Mouse (Mus musculus) lung, adult 2 months (tissue): Measurements from ENCODE around the gene Pou2f1. TPM values are rescaled to one million over a fixed set of nuclear protein-coding genes. Genes with fewer than 3 reads are reported as not detected.

ENCODE experiments used
- DNase-seq: peaks from one replicate; pipeline ENCODE4 v3.0.0; 2022
- H3K4me1 ChIP-seq: fragments of 200-500 bp; 2 replicates; pipeline ENCODE4 v1.6.1; 2011; ENCODE audit warnings: low read length; ENCODE audit not compliant: control insufficient read depth, insufficient read depth
- H3K4me3 ChIP-seq: fragments of 200-500 bp; replicated peaks from 2 replicates; pipeline ENCODE3; 2011; ENCODE audit warnings: low read depth, mild to moderate bottlenecking, control low read depth, low read length; ENCODE audit errors: extremely low read depth
- CTCF ChIP-seq: fragments of 200-500 bp; IDR thresholded peaks from 2 replicates; pipeline ENCODE4 v1.5.1; 2011; ENCODE audit warnings: mild to moderate bottlenecking, low read length, control low read depth; ENCODE audit not compliant: insufficient read depth
- POLR2A ChIP-seq: fragments of 200-500 bp; IDR thresholded peaks from 2 replicates; pipeline ENCODE4 v1.6.1; 2011; ENCODE audit warnings: low read depth, mild to moderate bottlenecking, control low read depth, low read length, borderline replicate concordance; ENCODE audit errors: extremely low read depth
- WGBS: fragments of 180-500 bp; shearing (Covaris S2); methylation state at CpG from one replicate; pipeline ENCODE4 v1.1.7; 2018; 5-methylcytosine and 5-hydroxymethylcytosine counted together
- polyA plus RNA-seq: library from polyadenylated mRNA; depleted of rRNA; stranded (reverse); fragments of >200 nt; gene quantifications from 2 replicates; pipeline ENCODE4 v1.2.3, GENCODE M21; 2012

The Pou2f1 gene
- polyA plus RNA-seq, 1 experiment = 13.7 TPM

DNA sequence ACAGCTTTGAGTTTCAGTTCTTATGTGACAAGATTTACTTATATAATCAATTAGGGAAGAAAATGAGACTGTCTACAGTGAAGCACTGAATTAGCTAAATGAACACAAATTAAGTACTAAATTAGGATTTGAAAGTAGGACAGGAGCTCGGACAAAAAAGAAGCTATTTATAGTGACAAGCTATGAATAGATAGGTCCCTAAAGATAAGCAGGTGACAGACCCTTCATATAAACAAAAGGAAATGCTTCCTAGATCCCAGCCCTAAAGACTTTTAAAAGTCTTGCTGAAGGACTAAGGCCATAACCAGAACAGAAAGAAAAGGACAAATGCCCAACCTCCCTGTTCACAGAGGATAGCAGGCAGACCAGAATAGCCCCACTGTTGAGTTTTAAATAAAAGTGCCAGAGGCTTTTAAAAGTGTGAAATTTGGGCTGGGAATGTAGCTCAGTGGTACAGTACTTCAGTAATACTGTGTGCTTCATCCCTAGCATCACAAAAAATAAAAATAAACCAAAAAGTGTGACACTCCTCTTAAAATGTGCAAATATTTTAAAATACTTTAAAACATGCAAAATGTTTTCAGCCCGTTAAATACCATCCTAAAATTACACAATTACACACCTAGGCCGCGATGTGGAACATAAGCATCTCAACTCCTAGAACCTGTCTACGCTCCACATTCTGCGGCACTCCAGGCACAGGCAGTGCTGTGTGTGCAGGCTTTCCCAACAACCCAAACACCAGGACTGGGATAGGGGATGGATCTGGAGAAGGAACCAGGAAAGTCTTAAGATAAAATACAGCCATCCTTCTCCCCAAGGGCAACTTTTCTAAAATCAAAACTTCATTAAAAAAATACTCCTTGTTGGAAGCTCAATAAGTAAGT, 9.0 kb downstream of the Pou2f1 start:
- DNase-seq = no peak
- H3K4me3 ChIP-seq = no peak overlapping the region
- TF ChIP-seq CTCF (no peak), POLR2A (no peak)
- H3K4me1 ChIP-seq = no peaks in the 10 kb centered on the region; the same call in 1 of the 2 replicates
- 74% methylated on average over 6 of the region's 6 CpGs for WGBS

DNA sequence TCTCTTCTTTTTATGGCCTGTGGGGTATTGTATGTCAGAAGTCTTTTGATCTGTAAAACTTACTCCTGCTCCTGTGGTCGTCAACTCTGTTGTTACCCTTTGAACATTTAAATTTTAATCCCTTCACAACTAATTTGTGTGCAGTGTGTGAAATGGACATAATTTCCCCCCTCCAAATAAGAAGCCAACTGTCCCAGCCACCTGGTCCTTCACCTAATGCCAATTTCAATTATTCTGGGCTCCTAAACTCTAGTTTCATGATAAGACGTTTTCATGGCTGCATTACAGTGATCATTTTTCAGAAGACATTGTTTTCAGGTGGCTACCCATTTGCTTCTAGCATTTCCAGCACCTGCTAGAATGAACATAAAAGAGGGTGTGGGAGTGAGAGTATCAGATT, 13.9 kb downstream of the Pou2f1 start:
- H3K4me3 ChIP-seq = no peak overlapping the region
- DNase-seq = no peak
- TF ChIP-seq POLR2A (no peak), CTCF (no peak)
- no peaks in the 10 kb centered on the region; the same call in 1 of the 2 replicates for H3K4me1 ChIP-seq
- WGBS = 84% methylated on average over 2 of the region's 2 CpGs

- H3K4me3 ChIP-seq = no peak overlapping the region
- no peaks in the 10 kb centered on the region; the same call in 1 of the 2 replicates for H3K4me1 ChIP-seq
- 90% methylated on average over 2 of the region's 2 CpGs for WGBS
- TF ChIP-seq POLR2A = no peak
- TF ChIP-seq CTCF = no peak
- DNase-seq = no peak
Observed at GRCm38 (mm10) chr1:165988072-165988471, 14.4 kb downstream of the Pou2f1 start.

GRCm38 (mm10) chr1:165985743-165986360, 16.6 kb downstream of the Pou2f1 start:
- no peak for TF ChIP-seq CTCF
- no peak for TF ChIP-seq POLR2A
- no peak for DNase-seq
- no peak overlapping the region for H3K4me3 ChIP-seq
- no peaks in the 10 kb centered on the region; the same call in 1 of the 2 replicates for H3K4me1 ChIP-seq
- WGBS = 49% methylated on average over 3 of the region's 3 CpGs

DNA sequence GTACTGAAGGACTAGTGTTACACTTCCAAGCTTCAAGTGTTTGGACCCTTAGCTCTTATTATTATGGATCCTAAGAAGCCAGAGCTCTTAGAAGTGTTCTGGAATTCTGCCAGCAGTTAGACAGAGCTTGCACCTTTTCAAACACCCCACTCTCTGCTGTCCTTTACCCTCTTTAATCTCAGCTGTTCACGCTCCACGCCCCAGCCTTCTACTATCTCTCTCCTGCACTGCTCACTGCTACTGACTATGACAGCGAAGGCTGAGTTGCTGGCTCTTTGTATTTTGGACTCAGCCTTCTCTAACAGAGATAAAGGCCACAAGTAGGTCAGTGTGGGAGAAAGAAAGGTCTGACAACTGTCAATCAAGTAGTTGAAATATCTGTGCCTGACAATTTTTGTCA, 17.3 kb downstream of the Pou2f1 start:
- TF ChIP-seq POLR2A (no peak), CTCF (no peak)
- no peak for DNase-seq
- WGBS = 80% methylated on average over 3 of the region's 3 CpGs
- Histone ChIP-seq H3K4me1 (no peaks in the 10 kb centered on the region; the same call in 1 of the 2 replicates), H3K4me3 (no peak overlapping the region)

DNA sequence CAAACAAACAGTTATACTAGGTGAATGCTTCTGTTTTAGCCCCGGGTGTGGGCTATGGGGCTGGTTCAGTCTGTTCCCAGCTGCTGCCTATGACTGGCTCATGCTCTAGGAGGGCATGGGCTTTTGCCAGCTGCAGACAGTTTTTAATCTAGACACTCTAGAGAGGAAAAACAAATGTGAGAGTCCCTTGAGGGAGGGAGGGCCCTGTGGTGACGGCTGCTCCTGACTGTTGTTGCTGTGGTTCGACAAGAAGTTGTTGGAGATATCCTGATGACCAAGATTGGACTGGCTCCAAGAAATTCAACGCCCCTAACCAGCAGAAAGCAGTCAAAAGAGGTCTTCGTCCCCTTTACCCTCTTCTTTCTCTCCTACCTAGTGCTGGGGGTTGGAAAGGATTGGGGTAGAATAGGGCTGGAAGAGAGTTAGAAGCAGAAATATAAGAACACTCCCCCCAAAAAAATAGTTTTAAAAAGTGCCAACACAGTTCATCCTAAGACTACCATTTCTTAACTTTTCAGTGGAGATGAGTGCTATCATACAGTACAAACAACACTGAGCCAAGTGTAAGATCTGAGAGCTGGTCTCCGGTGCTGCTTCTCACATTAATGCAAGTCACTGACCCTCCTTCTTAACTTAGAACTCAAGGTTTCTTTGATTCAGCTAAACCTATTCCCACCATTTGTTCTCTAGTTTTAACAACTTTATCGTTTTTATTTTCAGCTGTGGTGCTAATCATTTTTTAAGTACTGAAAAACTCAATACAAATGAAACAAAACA, 25.6 kb downstream of the Pou2f1 start:
- DNase-seq = no peak
- no peak for TF ChIP-seq POLR2A
- no peak for TF ChIP-seq CTCF
- peaks cover 8% of the 10 kb centered on the region for H3K4me1 ChIP-seq
- H3K4me3 ChIP-seq = no peak overlapping the region
- WGBS = 37% methylated on average over 7 of the region's 7 CpGs

- Histone ChIP-seq H3K4me3 (no peak overlapping the region), H3K4me1 (no peaks in the 10 kb centered on the region)
- WGBS = 86% methylated on average over 3 of the region's 3 CpGs
- TF ChIP-seq CTCF (no peak), POLR2A (no peak)
- no peak for DNase-seq
Observed at GRCm38 (mm10) chr1:165969001-165969690, 33.3 kb downstream of the Pou2f1 start.

DNA sequence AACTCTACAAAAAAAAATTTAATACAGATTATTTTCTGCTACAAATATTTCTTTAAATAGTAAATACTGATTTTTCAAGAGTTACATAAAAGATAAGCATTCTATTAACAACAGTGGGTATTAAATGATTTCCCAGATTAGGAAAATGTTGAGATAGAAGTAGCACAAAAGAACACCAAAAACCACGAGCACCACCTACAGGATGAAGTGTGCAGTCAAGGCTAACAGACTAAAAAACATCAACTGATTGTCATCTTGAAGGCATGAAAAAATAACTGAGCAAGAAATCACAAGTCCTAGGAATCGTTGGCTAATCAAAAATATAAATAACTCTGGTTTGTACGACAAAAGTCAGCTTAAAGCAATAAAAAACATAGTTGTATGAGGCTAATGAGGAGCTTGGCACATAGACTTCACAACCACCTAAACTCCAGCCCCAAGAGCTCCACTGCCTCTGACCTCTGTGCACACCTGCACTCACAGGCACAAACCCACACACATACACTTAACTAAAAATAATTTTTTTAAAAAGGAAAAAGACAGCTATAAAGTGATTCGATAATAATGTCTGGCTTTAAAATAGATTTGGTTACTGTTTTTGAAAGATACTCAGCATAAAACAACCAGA, 35.3 kb downstream of the Pou2f1 start:
- Histone ChIP-seq H3K4me3 (no peak overlapping the region), H3K4me1 (no peaks in the 10 kb centered on the region)
- TF ChIP-seq CTCF (peak; percentile 22; the same call in 1 of the 2 replicates), POLR2A (no peak)
- WGBS = 28% methylated on average over 4 of the region's 4 CpGs
- DNase-seq = peak; percentile 20

- TF ChIP-seq POLR2A (no peak), CTCF (no peak)
- H3K4me1 ChIP-seq = no peaks in the 10 kb centered on the region
- 88% methylated on average over 5 of the region's 5 CpGs for WGBS
- no peak overlapping the region for H3K4me3 ChIP-seq
- no peak for DNase-seq
Observed at GRCm38 (mm10) chr1:165966156-165966914, 36.1 kb downstream of the Pou2f1 start.
